Comparison of ENCODE assay signal across 20 mouse cellular contexts in the genomic region with DNA sequence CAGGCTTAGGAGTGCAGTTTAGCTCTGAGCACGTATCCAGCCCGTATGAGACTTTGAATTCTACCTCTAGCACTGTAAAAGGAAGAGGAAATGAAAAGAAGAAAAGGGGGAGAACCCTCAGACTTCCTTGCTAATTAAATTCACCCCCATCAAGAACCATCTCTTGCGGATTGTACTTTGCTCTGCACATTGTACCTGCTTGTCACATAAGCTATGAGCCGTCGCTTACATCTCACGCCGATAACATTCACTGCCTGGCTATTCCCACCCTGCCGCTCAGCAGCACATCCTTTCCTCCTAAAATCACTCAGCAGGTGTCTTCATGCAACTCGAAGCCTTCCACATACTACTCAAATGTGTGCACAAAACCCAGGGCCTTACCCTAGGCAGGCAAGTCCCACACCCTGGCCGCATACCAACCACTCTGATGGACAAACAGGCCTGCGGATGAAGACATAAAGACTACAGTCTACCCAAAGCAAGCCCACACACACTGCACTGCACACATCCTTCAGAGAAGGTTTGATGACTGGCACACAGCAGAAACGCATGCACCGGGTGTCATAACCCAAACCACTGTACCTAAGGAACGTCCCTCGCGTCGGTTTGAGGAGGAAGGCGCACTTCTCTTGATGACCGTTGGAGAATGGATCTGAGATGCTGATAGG. TPM values are rescaled to one million over a fixed set of nuclear protein-coding genes. Genes with fewer than 3 reads are reported as not detected.
A peak's percentile ranks its signal among the peaks of the same experiment; 100 is the strongest.
DNase-seq lines count a peak whose midpoint lies in the region; ATAC-seq and TF ChIP-seq lines count a peak whose summit lies in the region.
"Had no signal": no experiment of that assay in that cellular context is flagged by ENCODE, and none has a peak within 500 bp of the region (broad histone marks: within the 10 kb centered on the region; RNA-seq: fewer than 3 reads in every experiment).

No protein-coding gene starts in this region.

- no peak for ATAC-seq in neural tube, embryonic 14.5 days (ENCODE audit: low read depth)
- ATAC-seq in forebrain, embryonic 13.5 days: no peak
- ATAC-seq: forebrain, postnatal 0 days; hindbrain, postnatal 0 days had no signal

- TF ChIP-seq POLR2A in small intestine, adult 2 months (IDR thresholded peaks at IDR 0.05; ENCODE audit: low read depth, low read length): peak; percentile 33; the same call in 1 of the 2 replicates

- no peaks in the 10 kb centered on the region for H3K36me3 ChIP-seq in neural tube, embryonic 14.5 days (ENCODE audit: control insufficient read depth, insufficient read depth, low read length)
- H3K36me3 ChIP-seq in small intestine, adult 2 months (ENCODE audit: control insufficient read depth, insufficient read depth, low read length): 0 out of 2 replicates have a peak, but pooled peaks cover 6% of the 10 kb centered on the region
- no peaks in the 10 kb centered on the region for H3K36me3 ChIP-seq in forebrain, embryonic 13.5 days (ENCODE audit: poor library complexity, severe bottlenecking)
- H3K36me3 ChIP-seq: limb, embryonic 12.5 days had no signal

- intact Hi-C loops in gastrocnemius, adult 2 months (cut with DNase I): no loop called here
- intact Hi-C loops in heart, postnatal 10 days (cut with DNase I): no loop called here

- WGBS in neural tube, embryonic 14.5 days: 87% methylated on average over 19 of the region's 19 CpGs
- WGBS in small intestine, adult 2 months: 27% methylated on average over 19 of the region's 19 CpGs
- WGBS in forebrain, embryonic 13.5 days: 90% methylated on average over 19 of the region's 19 CpGs

- no peaks in the 10 kb centered on the region for H3K9me3 ChIP-seq in neural tube, embryonic 14.5 days (ENCODE audit: control insufficient read depth, low read length)
- no peaks in the 10 kb centered on the region for H3K9me3 ChIP-seq in forebrain, embryonic 13.5 days (replicated peaks)
- H3K9me3 ChIP-seq: limb, embryonic 12.5 days had no signal

- no peak overlapping the region for H3K27ac ChIP-seq in gastrocnemius, adult 2 months
- H3K27ac ChIP-seq in neural tube, embryonic 14.5 days (ENCODE audit: low read depth, low read length): no peak overlapping the region
- peak overlapping the region; percentile 86 for H3K27ac ChIP-seq in small intestine, adult 2 months (ENCODE audit: insufficient read depth, low read depth, low read length)
- H3K27ac ChIP-seq in forebrain, embryonic 13.5 days: no peak overlapping the region
- H3K27ac ChIP-seq: hindbrain, postnatal 0 days; limb, embryonic 12.5 days had no signal

- H3K27me3 ChIP-seq in neural tube, embryonic 14.5 days (ENCODE audit: control insufficient read depth, insufficient read depth, low read length): no peaks in the 10 kb centered on the region
- no peaks in the 10 kb centered on the region for H3K27me3 ChIP-seq in small intestine, adult 2 months (ENCODE audit: control insufficient read depth, insufficient read depth, low read length)
- no peaks in the 10 kb centered on the region for H3K27me3 ChIP-seq in forebrain, embryonic 13.5 days
- H3K27me3 ChIP-seq: limb, embryonic 12.5 days had no signal

- TF ChIP-seq CTCF in gastrocnemius, adult 2 months (IDR thresholded peaks at IDR 0.05): no peak
- TF ChIP-seq CTCF in small intestine, adult 2 months (IDR thresholded peaks at IDR 0.05; ENCODE audit: extremely low read depth, insufficient read length, insufficient replicate concordance, low read depth, low read length): no peak

- no peaks in the 10 kb centered on the region for H3K4me1 ChIP-seq in neural tube, embryonic 14.5 days (ENCODE audit: control insufficient read depth, insufficient read depth, low read length)
- peaks cover 9% of the 10 kb centered on the region; the same call in 1 of the 2 replicates for H3K4me1 ChIP-seq in small intestine, adult 2 months (ENCODE audit: control insufficient read depth, insufficient read depth, insufficient read length, low read length)
- H3K4me1 ChIP-seq in forebrain, embryonic 13.5 days: no peaks in the 10 kb centered on the region
- H3K4me1 ChIP-seq: limb, embryonic 12.5 days had no signal

- peak; percentile 15 for DNase-seq in gastrocnemius, adult 2 months
- no peak for DNase-seq in gastrocnemius, adult 8-10 months (ENCODE audit: low spot score in 2 of 2)
- no peak for DNase-seq in neural tube, embryonic 10.5 days (ENCODE audit: extremely low spot score, low spot score)
- DNase-seq in cerebellum, adult 8-10 months: no peak
- DNase-seq in heart, postnatal 10 days: no peak
- DNase-seq: adrenal gland, adult 2 months; cerebellum, postnatal 36 days; forebrain, postnatal 0 days; heart, adult 18-20 months; midbrain, embryonic 14.5 days had no signal

- no peak overlapping the region for H3K4me2 ChIP-seq in neural tube, embryonic 14.5 days (ENCODE audit: low read depth, low read length)
- no peak overlapping the region for H3K4me2 ChIP-seq in forebrain, embryonic 13.5 days
- H3K4me2 ChIP-seq: limb, embryonic 12.5 days had no signal

- H3K9ac ChIP-seq in neural tube, embryonic 14.5 days (replicated peaks; ENCODE audit: low read depth, low read length): 0 out of 2 replicates have a peak overlapping the region, but pooled peaks have one; percentile 3
- no peak overlapping the region for H3K9ac ChIP-seq in forebrain, embryonic 13.5 days
- H3K9ac ChIP-seq: forebrain, postnatal 0 days; limb, embryonic 12.5 days had no signal

- no peak overlapping the region for H3K4me3 ChIP-seq in gastrocnemius, adult 2 months
- H3K4me3 ChIP-seq in neural tube, embryonic 14.5 days (ENCODE audit: low read depth, low read length): no peak overlapping the region
- H3K4me3 ChIP-seq in small intestine, adult 2 months (ENCODE audit: low read depth, low read length): peak overlapping the region; percentile 65
- H3K4me3 ChIP-seq in forebrain, embryonic 13.5 days: no peak overlapping the region
- H3K4me3 ChIP-seq: limb, embryonic 12.5 days; myocyte had no signal

RNA-seq across cellular contexts. Expression of a gene that starts 0.6 kb away (rescaled TPM):
- total RNA-seq in gastrocnemius, adult 2 months (2021): under 1 TPM in 1 of 2 experiments, not detected in 1; 0.15 TPM
- not detected for total RNA-seq in gastrocnemius, adult 8-10 months (2022)
- 0.45 and 0.63 TPM in 2 replicates for polyA plus RNA-seq in neural tube, embryonic 14.5 days (2014; fragmentation: Nextera tagmentation; extraction: Ambion mirVana)
- polyA plus RNA-seq in small intestine, adult 2 months (2012; rRNA removed): 97.1 and 113 TPM in 2 replicates
- polyA plus RNA-seq in forebrain, embryonic 13.5 days (2015; fragmentation: Nextera tagmentation; extraction: Ambion mirVana): 0.30 and 0.39 TPM in 2 replicates
- under 1 TPM in 1 of 2 experiments, not detected in 1; 0.17 TPM for total RNA-seq in heart, postnatal 10 days (2021)
- total RNA-seq: adrenal gland, adult 2 months; hematopoietic stem cell, adult 5-6 weeks; hindbrain, postnatal 0 days; layer of hippocampus, adult 8-10 months; left cerebral cortex, adult 8-10 months; MEL had no signal

RNA-seq across cellular contexts. Expression of a gene that starts 9.9 kb away (rescaled TPM):
- total RNA-seq in gastrocnemius, adult 2 months (2021): 10 to 100 TPM; 45.9 to 52.0 TPM
- 10 to 100 TPM; 48.7 to 54.8 (median 53.0) TPM for total RNA-seq in gastrocnemius, adult 8-10 months (2022)
- 42.4 and 43.9 TPM in 2 replicates for polyA plus RNA-seq in neural tube, embryonic 14.5 days (2014; fragmentation: Nextera tagmentation; extraction: Ambion mirVana)
- 50.1 and 60.8 TPM in 2 replicates for polyA plus RNA-seq in small intestine, adult 2 months (2012; rRNA removed)
- polyA plus RNA-seq in forebrain, embryonic 13.5 days (2015; fragmentation: Nextera tagmentation; extraction: Ambion mirVana): 30.4 and 35.0 TPM in 2 replicates
- total RNA-seq in heart, postnatal 10 days (2021): 10 to 100 TPM; 28.2 to 31.3 TPM

RNA-seq across cellular contexts. Expression of a gene that starts 47.4 kb away (rescaled TPM):
- 1 to 10 TPM; 5.8 to 8.2 TPM for total RNA-seq in gastrocnemius, adult 2 months (2021)
- total RNA-seq in gastrocnemius, adult 8-10 months (2022): 1 to 10 TPM; 5.0 to 6.2 (median 5.6) TPM
- 39.3 and 40.4 TPM in 2 replicates for polyA plus RNA-seq in neural tube, embryonic 14.5 days (2014; fragmentation: Nextera tagmentation; extraction: Ambion mirVana)
- polyA plus RNA-seq in small intestine, adult 2 months (2012; rRNA removed): 1.2 and 1.4 TPM in 2 replicates
- 35.0 and 36.9 TPM in 2 replicates for polyA plus RNA-seq in forebrain, embryonic 13.5 days (2015; fragmentation: Nextera tagmentation; extraction: Ambion mirVana)
- 10 to 100 TPM in 1 of 2 experiments, 1 to 10 TPM in 1; 8.2 to 11.5 TPM for total RNA-seq in heart, postnatal 10 days (2021)
